ENCODE assay signal across 13 mouse cellular contexts in genomic region chr2:131542531-131542930, GRCm38 (mm10). TPM values are rescaled to one million over a fixed set of nuclear protein-coding genes. Genes with fewer than 3 reads are reported as not detected.
DNase-seq lines count a peak whose midpoint lies in the region; ATAC-seq and TF ChIP-seq lines count a peak whose summit lies in the region.
"Had no signal": no experiment of that assay in that cellular context is flagged by ENCODE, and none has a peak within 500 bp of the region (broad histone marks: within the 10 kb centered on the region; RNA-seq: fewer than 3 reads in every experiment).

No protein-coding gene starts in this region.

- intact Hi-C loops in left cerebral cortex, postnatal 14 days (cut with DNase I) = no loop called here

- TF ChIP-seq CTCF in CH12.LX (conservative IDR thresholded peaks at IDR 0.05 in 1 of 2, IDR thresholded peaks at IDR 0.05 in 1 of 2; ENCODE audit: low read depth in 2 of 2, low read length in 2 of 2) = peak in 1 of 2 experiments; percentile 63; a peak in 2 of 4 replicates

- no peaks in the 10 kb centered on the region for H3K9me3 ChIP-seq in forebrain, embryonic 11.5 days (ENCODE audit: control insufficient read depth, low read length)
- no peaks in the 10 kb centered on the region for H3K9me3 ChIP-seq in forebrain, embryonic 10.5 days
- H3K9me3 ChIP-seq in CH12.LX (replicated peaks; ENCODE audit: low read length) = no peaks in the 10 kb centered on the region
- H3K9me3 ChIP-seq: G1E; heart, embryonic 10.5 days had no signal

- no peak overlapping the region for H3K4me2 ChIP-seq in forebrain, embryonic 11.5 days (ENCODE audit: low read depth, low read length, severe bottlenecking)
- H3K4me2 ChIP-seq in CH12.LX (ENCODE audit: insufficient read depth, low read depth, poor library complexity, severe bottlenecking) = 0 out of 2 replicates have a peak overlapping the region, but pooled peaks have one; percentile 5
- H3K4me2 ChIP-seq: midbrain, embryonic 11.5 days had no signal

- H3K27ac ChIP-seq in forebrain, embryonic 11.5 days (ENCODE audit: low read depth, low read length) = no peak overlapping the region
- H3K27ac ChIP-seq in forebrain, embryonic 10.5 days = no peak overlapping the region
- H3K27ac ChIP-seq in CH12.LX (ENCODE audit: insufficient read depth, low read depth) = no peak overlapping the region
- H3K27ac ChIP-seq: heart, embryonic 10.5 days had no signal

- in situ Hi-C loops in CH12.LX (cut with MboI; ENCODE audit: low pct_ligation_motif_present, low pct_unique_long_range_greater_than_20kb, low sequenced_read_pairs) = loop anchor here (5.0 to 25.0 kb wide), 2 partner anchors 270 to 395 kb away; no protein-coding TSS in a partner anchor

- TF ChIP-seq EP300 in CH12.LX (IDR thresholded peaks at IDR 0.05; ENCODE audit: low read length) = no peak

- TF ChIP-seq RAD21 in CH12.LX (IDR thresholded peaks at IDR 0.05; ENCODE audit: low read depth, low read length) = peak; percentile 24

- H3K79me2 ChIP-seq in CH12.LX (replicated peaks; ENCODE audit: control insufficient read depth, extremely low read depth, insufficient read depth, poor library complexity, severe bottlenecking) = no peaks in the 10 kb centered on the region

- H3K9ac ChIP-seq in forebrain, embryonic 11.5 days (ENCODE audit: low read length) = no peak overlapping the region
- H3K9ac ChIP-seq in CH12.LX (ENCODE audit: insufficient read depth, low read depth) = no peak overlapping the region

- ATAC-seq in forebrain, embryonic 11.5 days (replicated peaks; ENCODE audit: low FRiP score) = 0 out of 2 replicates have a peak, but pooled peaks have one; percentile 14
- 0 out of 2 replicates have a peak, but pooled peaks have one; percentile 27 for ATAC-seq in common myeloid progenitor, adult 5-6 weeks (replicated peaks; ENCODE audit: low read depth, poor library complexity, severe bottlenecking)
- ATAC-seq: intestine, embryonic 16.5 days had no signal

- dilution Hi-C loops in CH12.LX (cut with MboI; ENCODE audit: extremely low pct_ligation_motif_present, extremely low pct_unique_long_range_greater_than_20kb, low sequenced_read_pairs) = no loop called here

- DNase-seq in forebrain, embryonic 11.5 days (ENCODE audit: low spot score) = no peak
- no peak for DNase-seq in forebrain, embryonic 10.5 days (ENCODE audit: extremely low spot score, low spot score)
- DNase-seq in left cerebral cortex, postnatal 14 days (ENCODE audit: low spot score in 2 of 2) = peak; percentile 25 to 59
- DNase-seq in left cerebral cortex, adult 18-20 months (ENCODE audit: low spot score in 2 of 2) = no peak
- peak; percentile 38 for DNase-seq in CH12.LX (ENCODE audit: extremely low read depth)
- no peak for DNase-seq in right cerebral cortex, postnatal 14 days
- DNase-seq in frontal cortex, postnatal 10 days (ENCODE audit: low spot score in 2 of 2) = no peak

- peaks cover 21% of the 10 kb centered on the region for H3K27me3 ChIP-seq in forebrain, embryonic 11.5 days (ENCODE audit: control insufficient read depth, insufficient read depth, low read length)
- peaks cover 41% of the 10 kb centered on the region for H3K27me3 ChIP-seq in forebrain, embryonic 10.5 days (ENCODE audit: poor library complexity, severe bottlenecking)
- H3K27me3 ChIP-seq in CH12.LX (replicated peaks) = peaks cover 23% of the 10 kb centered on the region

- H3K4me3 ChIP-seq in forebrain, embryonic 11.5 days (ENCODE audit: low read depth, low read length) = no peak overlapping the region
- no peak overlapping the region for H3K4me3 ChIP-seq in forebrain, embryonic 10.5 days
- no peak overlapping the region for H3K4me3 ChIP-seq in CH12.LX (replicated peaks in 1 of 3; ENCODE audit: low read depth in 2 of 3, low read length in 2 of 3, poor library complexity in 1 of 3)
- H3K4me3 ChIP-seq: erythroblast, embryonic 14.5 days; heart, embryonic 10.5 days had no signal

- H3K36me3 ChIP-seq in forebrain, embryonic 11.5 days (ENCODE audit: control insufficient read depth, insufficient read depth, low read length) = no peaks in the 10 kb centered on the region
- H3K36me3 ChIP-seq in forebrain, embryonic 10.5 days (replicated peaks) = no peaks in the 10 kb centered on the region
- H3K36me3 ChIP-seq in CH12.LX (replicated peaks in 1 of 2; ENCODE audit: control insufficient read depth in 1 of 2, insufficient read depth in 1 of 2, low read length in 1 of 2) = no peaks in the 10 kb centered on the region
- H3K36me3 ChIP-seq: G1E; heart, embryonic 10.5 days had no signal

- no peak for TF ChIP-seq POLR2A in CH12.LX (IDR thresholded peaks at IDR 0.05; ENCODE audit: low read depth, low read length)

- 31% methylated on average over 6 of the region's 6 CpGs for WGBS in forebrain, embryonic 11.5 days
- WGBS in forebrain, embryonic 10.5 days = 30% methylated on average over 6 of the region's 6 CpGs

- H3K4me1 ChIP-seq in forebrain, embryonic 11.5 days (replicated peaks; ENCODE audit: control insufficient read depth, insufficient read depth, low read length) = 0 out of 2 replicates have a peak, but pooled peaks cover 5% of the 10 kb centered on the region
- H3K4me1 ChIP-seq in forebrain, embryonic 10.5 days = peaks cover 25% of the 10 kb centered on the region
- peaks cover 2 to 7% of the 10 kb centered on the region in 2 experiments for H3K4me1 ChIP-seq in CH12.LX (ENCODE audit: control insufficient read depth in 1 of 2, insufficient read depth in 2 of 2)

TF ChIP-seq in CH12.LX, 34 proteins besides CTCF, POLR2A, EP300 and RAD21:
- peak; percentile 48 for TF ChIP-seq SMC3 (IDR thresholded peaks at IDR 0.05; ENCODE audit: low read depth, low read length)
- no peak for TF ChIP-seq MYC (IDR thresholded peaks at IDR 0.05; ENCODE audit: low read depth, low read length)
- peak; percentile 73 for TF ChIP-seq CHD2 (IDR thresholded peaks at IDR 0.05; ENCODE audit: low read length)

RNA-seq across cellular contexts. Expression of gene Adra1d, which starts 19.6 kb away (rescaled TPM):
- not detected in 2 replicates for polyA plus RNA-seq in forebrain, embryonic 11.5 days (2014; fragmentation: Nextera tagmentation; extraction: Ambion mirVana)
- 0.19 TPM in 1 of 2 replicates, not detected in the other for polyA plus RNA-seq in forebrain, embryonic 10.5 days (2016; fragmentation: Nextera tagmentation; extraction: Ambion mirVana)
- 10 to 100 TPM; 43.4 to 46.9 TPM for total RNA-seq in left cerebral cortex, postnatal 14 days (2021)
- 10 to 100 TPM; 54.2 to 58.7 TPM for total RNA-seq in left cerebral cortex, adult 18-20 months (2021)
- total RNA-seq in CH12.LX (2012; rRNA removed) (not detected in 2 replicates), CH12.LX (2014; rRNA removed) (not detected in 2 replicates)
- not detected in 2 replicates for polyA plus RNA-seq in CH12.LX (2012; ENCODE audit: insufficient read length, low read depth)
- not detected in 2 replicates for total RNA-seq in common myeloid progenitor, adult 5-6 weeks (2017)
- total RNA-seq: G1E had no signal
- polyA plus RNA-seq: erythroblast, embryonic 14.5 days; G1E had no signal

RNA-seq across cellular contexts. Expression of gene Smox, which starts 51.2 kb away (rescaled TPM):
- 33.2 and 34.6 TPM in 2 replicates for polyA plus RNA-seq in forebrain, embryonic 11.5 days (2014; fragmentation: Nextera tagmentation; extraction: Ambion mirVana)
- 31.7 TPM in 2 replicates for polyA plus RNA-seq in forebrain, embryonic 10.5 days (2016; fragmentation: Nextera tagmentation; extraction: Ambion mirVana)
- total RNA-seq in left cerebral cortex, postnatal 14 days (2021) = 10 to 100 TPM; 65.4 to 68.9 TPM
- 10 to 100 TPM; 64.5 to 69.9 TPM for total RNA-seq in left cerebral cortex, adult 18-20 months (2021)
- total RNA-seq in CH12.LX (2012; rRNA removed) (4.2 and 7.6 TPM in 2 replicates), CH12.LX (2014; rRNA removed) (4.1 and 4.4 TPM in 2 replicates)
- polyA plus RNA-seq in CH12.LX (2012; ENCODE audit: insufficient read length, low read depth) = 3.3 and 4.0 TPM in 2 replicates
- total RNA-seq in common myeloid progenitor, adult 5-6 weeks (2017) = 9.3 and 23.2 TPM in 2 replicates

Comparison
In these comparisons a context has a peak if more than half of its experiments do, and no peak if none do; other contexts are left out.
1. DNase-seq: peak in left cerebral cortex, postnatal 14 days (2 of 2) and CH12.LX (single experiment); none in forebrain, embryonic 11.5 days (single experiment), forebrain, embryonic 10.5 days (single experiment), left cerebral cortex, adult 18-20 months (0 of 2), right cerebral cortex, postnatal 14 days (single experiment) and frontal cortex, postnatal 10 days (0 of 2).
2. RNA of gene Adra1d, which starts 19.6 kb away (total RNA-seq): 54.2 to 58.7 TPM in left cerebral cortex, adult 18-20 months and 43.4 to 46.9 TPM in left cerebral cortex, postnatal 14 days; not detected in CH12.LX and not detected in common myeloid progenitor, adult 5-6 weeks; every median in the first group is over 10 times any median in the second.